Mouse (Mus musculus): ENCODE measurements around the gene Olfr907.

Gene Olfr907

GRCm38 (mm10) chr9:38495501-38495900, at the start of gene Olfr907:
Olfr907 (plus strand) TSS chr9:38495801.
- 84% methylated on average over 2 of the region's 2 CpGs for WGBS

GRCm38 (mm10) chr9:38447352-38447751, 48.2 kb upstream of the Olfr907 start, which contains the start of gene Olfr902:
Olfr902 (plus strand) TSS chr9:38447652.
- WGBS: 85% methylated on average over 5 of the region's 5 CpGs

DNA sequence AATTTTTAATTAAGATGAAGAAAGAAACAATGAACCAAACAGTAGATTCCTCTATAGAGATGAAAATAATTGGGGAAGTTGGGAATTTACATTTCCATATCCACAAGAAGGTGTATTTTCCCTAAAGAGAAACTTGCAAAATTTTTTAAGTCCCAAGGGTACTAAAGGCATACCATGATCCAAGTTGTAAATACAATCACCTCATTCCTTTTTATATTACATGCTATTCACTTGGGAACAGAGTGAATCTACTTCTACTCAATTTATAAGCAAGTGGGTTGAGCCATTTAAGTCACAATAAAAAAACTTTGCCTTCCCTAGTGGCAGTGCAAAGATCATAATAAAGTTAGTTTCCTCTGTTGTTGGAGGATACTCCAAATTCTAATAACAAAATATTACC, 32.8 kb upstream of the Olfr907 start, which contains the start of gene Olfr904:
Gene Olfr904 (plus strand): TSS at position 301 of the 400 bp plus-strand sequence.

DNA sequence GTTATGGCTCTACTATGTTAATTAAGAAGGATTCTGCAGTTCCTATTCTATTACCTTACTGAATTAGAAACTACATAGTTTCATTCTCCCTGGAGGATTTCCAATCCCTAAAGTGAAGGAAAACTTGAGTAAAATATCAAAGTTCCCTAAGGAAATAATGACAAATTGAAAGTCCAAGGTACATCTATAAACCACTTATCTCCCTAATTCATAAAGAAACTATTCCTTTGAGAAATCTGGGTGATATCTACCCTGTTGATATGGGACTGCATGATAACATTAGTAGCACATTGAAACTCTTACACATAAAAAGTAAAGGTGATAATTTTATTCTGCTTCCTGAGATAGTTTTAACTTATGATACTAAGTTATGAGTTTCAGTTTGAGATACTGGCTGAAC, 24.8 kb upstream of the Olfr907 start, which contains the start of gene Olfr905:
Gene Olfr905 (plus strand): TSS at position 301 of the 400 bp plus-strand sequence.

GRCm38 (mm10) chr9:38486785-38487184, 8.8 kb upstream of the Olfr907 start, which contains the start of gene Olfr906:
Olfr906 (plus strand) TSS chr9:38487085.
- 84% methylated on average over 3 of the region's 3 CpGs for WGBS

- WGBS: 77% methylated on average over 2 of the region's 2 CpGs
These were observed 16.8 kb downstream of the Olfr907 start for GRCm38 (mm10) chr9:38512353-38512752.

- WGBS: 89% methylated on average over 1 of the region's 1 CpGs
These were observed 25.7 kb downstream of the Olfr907 start, which contains the start of gene Olfr911-ps1 for GRCm38 (mm10) chr9:38521280-38521679. Olfr911-ps1 (plus strand) TSS chr9:38521580.

GRCm38 (mm10) chr9:38537549-38537948, 41.9 kb downstream of the Olfr907 start, which contains the start of gene Olfr910:
Olfr910 (plus strand) TSS chr9:38537849.
- WGBS: 93% methylated on average over 2 of the region's 2 CpGs

All from cerebral cortex, adult 2 months (tissue).